Mouse (Mus musculus) heart, postnatal 0 days (tissue): ENCODE data around the gene Birc6.

ENCODE experiments used
- CTCF ChIP-seq: IDR thresholded peaks from 2 replicates; pipeline ENCODE4 v1.5.1; 2016; ENCODE audit warnings: antibody characterized with exemption, control low read depth, low read depth
- EP300 ChIP-seq: IDR thresholded peaks from 2 replicates; pipeline ENCODE4 v1.6.1; 2016; ENCODE audit warnings: antibody characterized with exemption, low read depth

- TF ChIP-seq EP300 (no peak), CTCF (peak; percentile 34)
Observed at GRCm38 (mm10) chr17:74732872-74733271, 204.8 kb downstream of the Birc6 start.
